Mouse (Mus musculus): ENCODE measurements around the gene Med6. TPM values are rescaled to one million over a fixed set of nuclear protein-coding genes. Genes with fewer than 3 reads are reported as not detected.

The Med6 gene
- polyA plus RNA-seq (2015; fragmentation: Nextera tagmentation; extraction: Ambion mirVana): 39.4 and 42.4 TPM in 2 replicates

- H3K4me1 ChIP-seq (replicated peaks): peaks cover 13% of the 10 kb centered on the region
- 0 out of 2 replicates have a peak, but pooled peaks cover 5% of the 10 kb centered on the region for H3K36me3 ChIP-seq
- peaks cover 2% of the 10 kb centered on the region; the same call in 1 of the 2 replicates for H3K27me3 ChIP-seq
- peak within 1 kb of the TSS; percentile 83 for H3K4me2 ChIP-seq
- peak within 1 kb of the TSS; percentile 83 for H3K9ac ChIP-seq
- peak within 1 kb of the TSS; percentile 99 for H3K4me3 ChIP-seq
- 4% methylated on average over 36 of the region's 36 CpGs for WGBS
- no peaks in the 10 kb centered on the region for H3K9me3 ChIP-seq
- peak; percentile 98 for ATAC-seq (ENCODE audit: low FRiP score, low read depth)
- H3K27ac ChIP-seq (replicated peaks): peak within 1 kb of the TSS; percentile 75
These were observed at the start of gene Med6 for GRCm38 (mm10) chr12:81594902-81595671. Gene Med6, minus strand, starts transcription at chr12:81595008.

GRCm38 (mm10) chr12:81642361-81643082 is 47.7 kb upstream of the Med6 start:
- no peaks in the 10 kb centered on the region for H3K36me3 ChIP-seq
- peak overlapping the region; percentile 16 for H3K4me2 ChIP-seq
- H3K9me3 ChIP-seq: no peaks in the 10 kb centered on the region
- ATAC-seq (ENCODE audit: low FRiP score, low read depth): peak; percentile 77
- H3K9ac ChIP-seq: no peak overlapping the region
- H3K4me3 ChIP-seq: no peak overlapping the region
- H3K27ac ChIP-seq (replicated peaks): no peak overlapping the region
- H3K27me3 ChIP-seq: no peaks in the 10 kb centered on the region
- H3K4me1 ChIP-seq (replicated peaks): no peaks in the 10 kb centered on the region; the same call in 1 of the 2 replicates
- WGBS: 15% methylated on average over 11 of the region's 11 CpGs

- ATAC-seq (ENCODE audit: low FRiP score, low read depth): no peak
- no peak overlapping the region for H3K9ac ChIP-seq
- H3K27me3 ChIP-seq: no peaks in the 10 kb centered on the region
- H3K4me1 ChIP-seq (replicated peaks): peaks cover 3% of the 10 kb centered on the region; the same call in 1 of the 2 replicates
- no peak overlapping the region for H3K4me3 ChIP-seq
- no peak overlapping the region for H3K27ac ChIP-seq (replicated peaks)
- 61% methylated on average over 5 of the region's 5 CpGs for WGBS
- no peaks in the 10 kb centered on the region for H3K9me3 ChIP-seq
- no peak overlapping the region for H3K4me2 ChIP-seq
- H3K36me3 ChIP-seq: no peaks in the 10 kb centered on the region
These were observed 45.8 kb upstream of the Med6 start for GRCm38 (mm10) chr12:81640656-81641055.

- H3K9me3 ChIP-seq: no peaks in the 10 kb centered on the region
- WGBS: 89% methylated on average over 2 of the region's 2 CpGs
- no peak for ATAC-seq (ENCODE audit: low FRiP score, low read depth)
- H3K9ac ChIP-seq: peak overlapping the region; percentile 13; the same call in 1 of the 2 replicates
- peaks cover 29% of the 10 kb centered on the region for H3K4me1 ChIP-seq (replicated peaks)
- H3K4me3 ChIP-seq: peak overlapping the region; percentile 89
- H3K27ac ChIP-seq (replicated peaks): no peak overlapping the region
- H3K36me3 ChIP-seq: no peaks in the 10 kb centered on the region
- peak overlapping the region; percentile 90 for H3K4me2 ChIP-seq
- H3K27me3 ChIP-seq: peaks cover 3% of the 10 kb centered on the region; the same call in 1 of the 2 replicates
These were observed 38.4 kb upstream of the Med6 start for GRCm38 (mm10) chr12:81633246-81633645.

- no peaks in the 10 kb centered on the region for H3K9me3 ChIP-seq
These were observed 37.0 kb upstream of the Med6 start for GRCm38 (mm10) chr12:81631661-81632401.

GRCm38 (mm10) chr12:81630915-81631660 is 36.3 kb upstream of the Med6 start, which contains the start of gene Ttc9:
Gene Ttc9, plus strand, starts transcription at chr12:81631249.
- Histone ChIP-seq H3K4me2 (peak within 1 kb of the TSS; percentile 90), H3K36me3 (no peaks in the 10 kb centered on the region), H3K27ac (replicated peaks) (peak within 1 kb of the TSS; percentile 97), H3K4me1 (replicated peaks) (peaks cover 26% of the 10 kb centered on the region), H3K9me3 (no peaks in the 10 kb centered on the region), H3K4me3 (peak within 1 kb of the TSS; percentile 89), H3K27me3 (peaks cover 4% of the 10 kb centered on the region; the same call in 1 of the 2 replicates), H3K9ac (peak within 1 kb of the TSS; percentile 92)
- under 1% methylated on average over 77 of the region's 82 CpGs for WGBS
- ATAC-seq (ENCODE audit: low FRiP score, low read depth): peak; percentile 80

More at GRCm38 (mm10) chr12:81631661-81632401, 37.0 kb upstream of the Med6 start:
- peaks cover 4% of the 10 kb centered on the region; the same call in 1 of the 2 replicates for H3K27me3 ChIP-seq
- H3K4me1 ChIP-seq (replicated peaks): peaks cover 29% of the 10 kb centered on the region
- H3K9ac ChIP-seq: peak overlapping the region; percentile 92
- 1% methylated on average over 30 of the region's 31 CpGs for WGBS
- no peaks in the 10 kb centered on the region for H3K36me3 ChIP-seq
- peak overlapping the region; percentile 90 for H3K4me2 ChIP-seq
- peak; percentile 39 for ATAC-seq (ENCODE audit: low FRiP score, low read depth)
- H3K4me3 ChIP-seq: peak overlapping the region; percentile 89
- peak overlapping the region; percentile 97 for H3K27ac ChIP-seq (replicated peaks)

- Histone ChIP-seq H3K27me3 (peaks cover 4% of the 10 kb centered on the region; the same call in 1 of the 2 replicates), H3K4me3 (peak overlapping the region; percentile 89), H3K4me2 (peak overlapping the region; percentile 90), H3K27ac (replicated peaks) (peak overlapping the region; percentile 97), H3K9me3 (no peaks in the 10 kb centered on the region), H3K36me3 (no peaks in the 10 kb centered on the region), H3K9ac (peak overlapping the region; percentile 92), H3K4me1 (replicated peaks) (peaks cover 26% of the 10 kb centered on the region)
- ATAC-seq (ENCODE audit: low FRiP score, low read depth): peak; percentile 77
- 1% methylated on average over 16 of the region's 16 CpGs for WGBS
These were observed 35.7 kb upstream of the Med6 start for GRCm38 (mm10) chr12:81630520-81630914.

GRCm38 (mm10) chr12:81628091-81628490 is 33.3 kb upstream of the Med6 start:
- Histone ChIP-seq H3K9me3 (no peaks in the 10 kb centered on the region), H3K4me2 (no peak overlapping the region), H3K36me3 (no peaks in the 10 kb centered on the region), H3K4me3 (no peak overlapping the region), H3K4me1 (replicated peaks) (peaks cover 19% of the 10 kb centered on the region), H3K27me3 (peaks cover 4% of the 10 kb centered on the region; the same call in 1 of the 2 replicates), H3K9ac (no peak overlapping the region), H3K27ac (replicated peaks) (no peak overlapping the region)
- ATAC-seq (ENCODE audit: low FRiP score, low read depth): no peak
- WGBS: 95% methylated on average over 4 of the region's 4 CpGs

GRCm38 (mm10) chr12:81627426-81627825 is 32.6 kb upstream of the Med6 start:
- Histone ChIP-seq H3K27me3 (peaks cover 4% of the 10 kb centered on the region; the same call in 1 of the 2 replicates), H3K4me2 (no peak overlapping the region), H3K9me3 (no peaks in the 10 kb centered on the region), H3K27ac (replicated peaks) (no peak overlapping the region), H3K4me1 (replicated peaks) (peaks cover 12% of the 10 kb centered on the region), H3K9ac (no peak overlapping the region), H3K4me3 (no peak overlapping the region), H3K36me3 (no peaks in the 10 kb centered on the region)
- 83% methylated on average over 6 of the region's 6 CpGs for WGBS
- ATAC-seq (ENCODE audit: low FRiP score, low read depth): no peak

GRCm38 (mm10) chr12:81626226-81626861 is 31.5 kb upstream of the Med6 start:
- Histone ChIP-seq H3K4me2 (no peak overlapping the region), H3K4me1 (replicated peaks) (peaks cover 8% of the 10 kb centered on the region), H3K36me3 (no peaks in the 10 kb centered on the region), H3K9me3 (no peaks in the 10 kb centered on the region), H3K9ac (no peak overlapping the region), H3K27ac (replicated peaks) (no peak overlapping the region), H3K27me3 (peaks cover 4% of the 10 kb centered on the region; the same call in 1 of the 2 replicates), H3K4me3 (no peak overlapping the region)
- 72% methylated on average over 12 of the region's 12 CpGs for WGBS
- ATAC-seq (ENCODE audit: low FRiP score, low read depth): no peak

All from hindbrain, embryonic 15.5 days (tissue).